Mouse (Mus musculus) gastrocnemius, postnatal 4 days (tissue): ENCODE results near the gene Dpyd. TPM values are rescaled to one million over a fixed set of nuclear protein-coding genes. Genes with fewer than 3 reads are reported as not detected.

Source experiments
- DNase-seq, 2 experiments: peaks; one replicate each; pipeline ENCODE4 v3.0.0; 2021 to 2022; ENCODE audit warnings: low spot score in 2 of 2, mixed read lengths in 2 of 2
- total RNA-seq, 2 experiments: library from RNA; stranded (reverse); gene quantifications; 2 replicates each; pipeline ENCODE4 v1.2.3; 2021

Gene Dpyd
- total RNA-seq, 2 experiments from 2014 or later, result 6.6 to 7.0 TPM

DNA sequence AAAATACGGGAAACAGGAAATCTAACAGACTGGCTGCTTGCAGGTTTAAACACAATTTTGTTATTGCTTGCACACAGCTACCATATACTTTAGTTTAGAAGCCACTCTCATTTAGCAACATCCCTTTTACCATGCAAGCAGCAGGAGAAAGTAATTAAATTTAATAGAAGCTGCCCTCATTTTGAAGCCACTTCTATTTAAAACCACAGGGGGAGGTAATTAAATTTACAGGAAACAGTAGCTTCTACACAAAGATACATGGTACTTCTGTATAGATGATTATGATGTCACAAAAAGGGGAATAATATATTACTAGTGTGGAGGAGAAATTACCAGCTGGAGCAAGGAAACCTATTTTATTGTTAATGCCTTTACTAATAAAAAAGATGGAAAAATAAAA is 113.5 kb downstream of the Dpyd start:
- no peak for DNase-seq

DNA sequence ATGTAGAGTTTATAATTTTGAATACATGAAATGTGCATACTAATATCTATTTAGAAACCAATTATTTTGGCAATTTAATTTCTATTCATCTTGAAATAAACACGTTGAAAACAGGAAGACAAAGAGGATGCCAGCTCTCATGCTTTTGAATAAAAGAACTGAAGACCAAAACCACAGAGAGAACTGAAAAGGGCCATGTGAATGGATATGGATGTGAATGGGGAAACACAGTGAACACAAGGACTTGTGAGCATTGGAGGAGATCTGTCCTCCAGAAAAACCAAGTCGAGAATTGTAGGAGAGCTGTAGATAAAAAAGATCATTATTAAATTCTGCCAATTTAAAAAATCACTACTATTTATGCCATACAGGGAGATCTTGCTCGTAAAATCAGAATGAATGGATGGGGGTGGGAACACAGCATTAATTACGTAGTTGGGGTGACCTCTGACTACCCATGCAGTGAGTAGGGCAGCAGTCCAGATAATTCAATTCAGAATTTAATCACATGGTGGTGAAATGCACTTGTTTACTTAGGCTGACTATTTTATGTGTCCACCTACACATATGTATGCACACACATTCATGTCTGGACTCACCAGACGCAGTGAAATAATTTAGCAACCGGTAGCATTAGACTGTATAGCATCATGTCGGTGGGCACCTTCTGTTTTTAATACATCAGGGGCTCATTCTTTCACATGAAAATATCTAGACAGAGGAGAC is 114.3 kb downstream of the Dpyd start:
- DNase-seq, result no peak

DNA sequence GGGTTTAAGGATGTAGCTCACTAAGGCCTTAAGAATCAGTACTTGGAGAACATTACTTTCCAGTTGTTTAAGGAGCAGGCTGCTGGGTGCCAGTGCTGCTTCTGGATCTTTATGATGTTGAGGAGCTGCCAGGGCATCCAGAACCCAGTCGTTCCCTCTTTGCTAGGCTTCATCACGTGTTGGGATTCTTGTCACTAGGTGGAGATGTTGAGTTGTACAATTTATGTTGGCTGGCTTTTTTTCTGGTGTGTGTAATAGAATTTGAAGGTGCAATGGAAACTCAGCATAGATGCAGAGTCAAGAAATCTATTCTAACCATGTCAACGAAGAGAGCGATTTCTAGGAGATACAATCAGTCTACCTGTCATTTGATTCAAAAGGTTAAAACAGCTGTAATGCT is 118.9 kb downstream of the Dpyd start:
- DNase-seq, result no peak

DNA sequence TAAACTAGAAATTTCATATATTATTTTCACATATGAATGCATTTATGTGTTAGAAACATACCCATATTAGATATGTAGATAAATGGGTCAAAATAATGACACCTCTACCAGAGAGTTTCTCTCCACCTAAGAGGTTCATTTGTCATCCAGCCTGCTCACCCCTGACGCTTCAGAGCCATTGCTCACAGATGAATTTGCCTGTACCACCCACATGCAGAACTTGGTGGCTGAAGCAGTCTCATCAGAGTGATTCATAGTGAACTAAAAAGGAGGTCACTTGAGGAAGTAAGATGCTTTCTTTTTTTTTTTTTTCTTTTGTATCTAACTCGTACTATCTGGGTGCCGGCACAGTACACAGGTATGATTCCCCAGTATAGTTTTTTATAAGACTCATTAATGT is 188.3 kb downstream of the Dpyd start:
- no peak for DNase-seq

DNA sequence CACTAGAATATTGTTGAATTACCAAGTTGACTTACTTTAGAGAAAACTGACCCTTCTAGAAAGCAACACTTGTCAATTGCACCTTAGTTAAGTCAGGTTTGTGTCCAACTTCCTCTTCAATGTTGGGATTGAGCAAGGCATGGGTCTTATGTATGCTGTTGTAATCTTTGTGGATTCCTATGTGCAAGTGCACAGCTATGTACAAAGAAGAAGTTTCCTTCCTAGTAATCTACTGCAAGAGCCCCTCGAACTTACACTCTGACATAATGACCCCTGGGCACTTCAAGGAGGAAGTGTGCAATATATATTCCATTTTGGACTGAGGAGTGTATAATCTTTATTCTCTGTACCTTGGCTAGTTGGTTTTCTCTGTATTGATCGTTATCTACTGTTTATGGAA is 191.7 kb downstream of the Dpyd start:
- no peak for DNase-seq

DNA sequence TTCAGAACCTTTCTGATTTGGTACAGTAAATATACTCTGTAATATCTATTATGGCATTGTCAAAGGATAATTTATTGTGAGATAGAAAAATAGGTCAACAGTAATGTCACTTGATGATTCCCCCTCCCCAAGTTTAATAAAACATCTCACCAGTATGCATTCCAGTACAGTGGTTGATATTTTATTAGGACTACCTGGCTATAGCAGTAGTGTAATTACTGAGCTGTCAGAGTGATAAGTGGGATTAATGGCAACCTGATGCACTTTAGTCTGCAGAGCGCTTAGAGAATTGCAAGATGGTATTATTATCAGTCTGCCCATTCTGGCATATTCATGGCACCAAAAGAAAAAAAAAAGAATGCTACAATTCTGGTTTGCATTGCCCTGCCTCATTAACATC is 194.2 kb downstream of the Dpyd start:
- no peak for DNase-seq

DNA sequence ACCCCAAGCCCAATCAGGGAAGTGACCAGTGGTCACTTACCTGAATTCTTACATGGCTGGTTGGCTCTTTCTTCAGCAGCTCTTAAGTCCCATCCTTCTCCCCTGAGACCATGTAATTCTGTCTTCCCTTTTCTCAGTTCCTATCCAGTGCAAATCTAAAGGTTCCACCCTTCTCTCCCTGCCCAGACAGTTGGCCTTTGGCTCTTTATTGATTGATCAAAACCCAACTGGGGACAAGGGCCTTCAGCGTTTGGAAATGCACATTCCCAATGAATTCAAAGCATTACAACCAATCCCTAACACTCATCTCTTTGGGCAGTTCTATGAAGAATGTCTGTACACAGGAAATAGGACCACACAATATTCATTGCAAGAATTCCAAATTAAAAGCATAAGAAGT is 251.0 kb downstream of the Dpyd start:
- DNase-seq, result no peak

DNA sequence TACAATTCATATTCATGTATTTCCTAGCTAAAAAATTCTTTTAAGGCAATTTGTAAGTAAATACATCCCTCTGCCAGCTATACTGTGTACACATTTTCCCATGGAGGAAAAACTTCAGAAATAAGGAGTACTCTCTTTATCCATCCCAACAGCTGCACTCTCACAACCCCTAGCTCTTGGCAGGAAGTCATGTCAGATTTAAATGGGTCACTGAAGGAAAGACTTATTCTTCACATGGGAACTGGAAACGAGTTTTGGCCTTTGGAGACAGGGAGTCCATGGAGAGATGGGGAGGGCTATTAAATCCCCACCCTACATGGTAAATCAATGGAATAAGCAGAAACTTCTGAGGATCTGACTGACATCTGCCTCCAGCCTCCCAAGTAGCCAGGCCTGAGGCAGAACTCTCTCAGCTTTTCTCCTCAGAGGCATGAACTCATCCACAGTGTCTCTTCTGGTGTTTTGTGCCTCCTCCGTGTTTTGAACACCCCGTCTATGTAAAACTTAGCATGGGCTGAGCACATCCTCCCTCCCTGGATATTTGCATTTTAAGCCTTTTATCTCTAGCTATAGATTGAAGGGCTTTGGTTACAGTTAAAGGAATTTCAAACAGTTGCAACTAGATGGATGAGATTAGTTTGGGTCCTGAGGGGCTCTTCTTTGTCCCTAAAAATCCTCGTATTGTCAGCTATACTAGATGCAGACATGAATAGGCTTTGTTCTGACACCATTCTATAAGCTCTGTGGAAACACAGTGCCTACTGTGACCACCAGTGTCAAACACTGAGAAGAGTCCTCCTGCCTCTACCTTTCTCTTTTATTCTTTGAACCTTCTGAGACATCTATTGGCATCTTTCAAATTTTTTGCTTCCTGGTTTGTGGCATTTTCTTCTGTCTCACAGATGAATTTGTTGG is 288.9 kb downstream of the Dpyd start:
- no peak for DNase-seq

DNA sequence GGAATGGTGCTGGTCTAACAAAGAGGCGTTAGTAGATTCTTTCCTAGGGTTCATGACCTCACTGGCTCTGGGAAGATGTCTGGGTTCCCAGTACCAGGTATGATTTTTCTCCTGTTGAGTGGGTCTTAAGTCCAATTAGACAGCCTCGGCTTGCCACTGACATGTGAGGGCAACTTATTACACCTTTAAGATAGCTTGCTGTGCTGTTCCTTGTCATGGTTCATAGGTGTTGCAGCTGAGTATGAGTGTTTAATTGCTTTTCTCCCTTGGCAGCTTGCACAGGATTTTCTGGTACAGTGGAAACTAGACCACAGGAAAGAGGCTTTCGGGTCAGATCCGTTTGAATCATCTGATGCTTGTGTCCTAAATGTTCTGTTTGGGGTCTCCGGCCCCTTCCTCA is 290.8 kb downstream of the Dpyd start:
- DNase-seq, result no peak

DNA sequence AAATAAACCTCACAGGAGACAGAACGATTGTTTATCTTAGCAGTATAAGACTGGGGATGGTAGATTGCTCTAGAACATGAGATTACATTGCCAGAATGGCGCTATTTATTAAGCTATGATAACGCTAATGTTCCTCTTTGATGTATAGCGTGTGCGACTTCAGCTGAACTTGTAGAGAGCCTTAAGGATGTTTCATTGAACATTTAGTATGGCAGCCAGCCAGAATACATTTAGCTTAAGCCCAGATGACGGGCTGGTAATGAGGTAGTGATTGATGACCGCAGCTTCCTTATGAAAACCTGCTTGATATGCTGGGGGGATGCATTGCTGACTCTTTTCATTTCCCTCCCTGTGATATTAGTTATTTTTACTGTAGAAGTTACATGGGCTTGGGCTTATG is 293.5 kb downstream of the Dpyd start:
- no peak for DNase-seq

DNA sequence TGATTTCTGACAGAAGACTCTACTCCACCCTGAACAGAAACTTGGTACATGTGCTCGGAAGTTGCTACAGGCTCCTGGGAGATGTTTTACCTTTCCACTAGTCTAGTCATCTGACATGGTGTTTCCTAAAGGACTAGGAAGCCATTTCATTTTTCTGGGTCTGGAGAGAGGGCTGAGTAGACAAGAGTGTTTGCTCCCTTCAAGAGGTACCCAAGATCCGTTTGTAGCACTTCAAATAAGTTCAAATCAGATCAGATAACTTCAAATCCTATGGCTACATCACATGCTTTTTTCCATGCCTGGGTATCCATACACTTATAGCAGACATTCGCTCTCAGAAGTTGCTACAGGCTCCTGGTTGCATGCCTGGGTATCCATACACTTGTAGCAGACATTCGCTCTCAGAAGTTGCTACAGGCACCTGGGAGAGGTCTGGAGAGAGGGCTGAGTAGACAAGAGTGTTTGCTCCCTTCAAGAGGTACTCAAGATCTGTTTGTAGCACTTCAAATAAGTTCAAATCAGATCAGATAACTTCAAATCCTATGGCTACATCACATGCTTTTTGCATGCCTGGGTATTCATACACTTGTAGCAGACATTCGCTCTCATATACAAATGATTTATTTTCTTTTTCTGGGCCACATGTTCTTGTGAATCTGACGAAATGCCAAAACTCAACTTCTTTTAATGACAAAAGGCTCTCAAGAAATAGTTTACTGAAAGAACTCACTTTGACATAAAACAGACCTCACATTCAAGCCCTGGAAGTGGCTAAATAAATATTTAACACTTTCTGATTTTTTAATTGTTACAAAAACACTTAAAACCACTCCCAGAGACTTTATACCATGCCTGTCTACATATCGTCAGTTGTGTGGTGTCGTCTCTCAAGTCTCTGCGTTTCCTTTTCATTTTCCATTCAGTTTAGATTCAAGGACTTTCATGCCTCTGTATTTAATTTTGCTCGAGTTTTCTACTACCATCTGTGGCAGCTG is 307.5 kb downstream of the Dpyd start:
- DNase-seq, result no peak

DNA sequence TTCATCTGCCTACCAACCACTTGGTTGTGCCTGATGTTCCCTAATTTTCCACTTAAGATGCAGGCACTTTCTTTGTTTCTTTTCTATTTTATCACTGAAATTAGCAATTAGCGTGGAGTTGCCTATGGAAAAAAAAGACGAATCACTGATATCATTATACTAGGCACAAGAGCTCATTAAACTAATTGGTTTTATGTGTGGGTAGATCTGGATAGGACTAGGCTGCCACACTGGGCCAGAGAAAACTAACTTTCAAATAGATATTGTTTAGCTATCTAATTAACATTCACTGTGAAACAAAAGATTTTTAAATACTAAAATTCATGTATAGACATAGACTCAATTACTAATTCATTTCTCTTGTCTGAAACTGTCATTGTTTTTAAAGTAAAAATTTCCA is 313.9 kb downstream of the Dpyd start:
- no peak for DNase-seq

DNA sequence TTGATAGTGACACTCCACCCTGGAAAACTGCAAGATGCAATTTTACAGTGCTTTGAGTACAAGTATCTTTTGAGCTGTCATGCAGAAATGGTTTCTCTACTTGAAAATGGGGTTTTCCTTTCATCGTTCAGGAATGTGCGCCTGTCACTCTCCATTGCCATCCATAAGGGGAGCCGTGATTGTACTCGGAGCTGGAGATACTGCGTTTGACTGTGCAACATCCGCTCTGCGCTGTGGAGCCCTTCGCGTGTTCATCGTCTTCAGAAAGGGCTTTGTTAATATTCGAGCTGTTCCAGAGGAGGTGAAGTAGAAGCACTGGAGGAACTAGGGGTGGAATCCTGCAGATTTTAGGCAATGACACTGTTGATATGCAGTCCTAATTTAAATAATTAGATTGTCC is 337.1 kb downstream of the Dpyd start:
- DNase-seq, result no peak

DNA sequence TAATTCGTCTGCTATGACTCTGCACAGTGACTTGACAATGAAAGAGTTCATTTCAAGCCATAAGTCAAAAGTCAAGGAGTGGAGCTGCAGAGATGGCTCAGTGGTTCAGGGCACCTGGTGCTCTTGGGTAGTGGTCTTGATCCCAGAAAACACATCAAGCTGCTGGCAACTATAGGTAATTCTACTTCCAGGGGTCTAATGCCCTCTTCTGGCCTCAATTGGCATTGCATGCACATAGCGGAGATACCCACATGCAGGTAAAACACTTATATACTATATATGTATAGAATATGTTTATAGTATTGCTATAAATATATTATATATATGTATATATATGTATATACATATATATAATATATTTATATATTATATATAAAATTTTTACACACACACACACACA is 429.4 kb downstream of the Dpyd start:
- no peak for DNase-seq

DNA sequence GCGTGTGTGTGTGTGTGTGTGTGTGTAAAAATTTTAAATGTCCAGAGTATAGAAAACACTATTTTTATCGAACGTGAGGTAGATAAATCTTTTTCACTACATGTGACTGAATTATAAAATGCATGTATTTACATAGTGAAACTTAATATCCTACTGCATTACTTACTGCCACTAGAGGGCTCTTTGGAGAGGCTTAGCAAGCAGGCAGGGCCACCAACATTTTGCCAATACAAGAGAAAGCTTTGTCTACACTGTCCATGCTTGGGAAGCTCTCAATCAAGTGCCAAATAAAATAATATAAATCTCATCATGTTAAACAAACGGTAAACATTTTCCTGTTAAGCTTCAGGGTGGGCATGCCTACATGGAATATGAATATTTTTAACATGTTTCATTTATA is 429.9 kb downstream of the Dpyd start:
- no peak for DNase-seq

DNA sequence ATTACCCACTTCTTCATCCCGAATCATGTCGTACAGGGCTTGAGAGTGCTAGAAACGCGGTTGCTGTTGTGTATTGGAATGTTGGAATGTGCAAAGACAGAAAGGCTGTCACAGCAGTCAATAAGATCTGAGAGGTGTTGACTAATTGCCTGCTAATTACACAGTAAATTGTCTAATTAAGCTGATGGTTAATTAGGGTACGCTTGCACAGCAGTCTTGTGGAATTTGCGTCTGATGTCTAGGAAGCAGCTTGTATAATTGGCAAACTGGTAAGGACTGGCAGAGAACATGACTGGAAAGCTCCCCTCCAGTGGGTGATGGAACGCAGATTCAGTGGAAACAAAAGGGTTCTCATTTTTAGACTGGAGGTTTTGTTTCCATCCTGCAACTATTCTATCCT is 459.3 kb downstream of the Dpyd start:
- DNase-seq, result no peak

DNA sequence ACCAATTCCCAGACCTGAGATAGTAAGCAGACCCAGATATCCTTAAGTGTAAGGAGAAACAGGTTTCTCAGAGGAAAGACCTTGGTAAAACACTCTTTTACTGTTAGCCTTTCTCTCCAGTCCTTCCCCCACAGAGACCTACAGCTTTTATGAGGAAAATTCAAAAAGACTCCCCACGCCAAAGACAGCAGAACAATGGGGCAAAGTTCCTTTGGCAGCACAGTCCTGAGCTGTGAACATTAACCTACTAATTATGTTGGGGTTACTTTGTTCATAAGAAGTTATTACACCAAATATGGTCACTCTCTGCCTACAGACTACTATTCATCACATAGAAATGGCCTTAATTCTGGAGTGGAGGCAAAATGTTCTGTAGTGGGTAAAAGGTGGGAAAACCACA is 480.7 kb downstream of the Dpyd start:
- DNase-seq, result no peak

DNA sequence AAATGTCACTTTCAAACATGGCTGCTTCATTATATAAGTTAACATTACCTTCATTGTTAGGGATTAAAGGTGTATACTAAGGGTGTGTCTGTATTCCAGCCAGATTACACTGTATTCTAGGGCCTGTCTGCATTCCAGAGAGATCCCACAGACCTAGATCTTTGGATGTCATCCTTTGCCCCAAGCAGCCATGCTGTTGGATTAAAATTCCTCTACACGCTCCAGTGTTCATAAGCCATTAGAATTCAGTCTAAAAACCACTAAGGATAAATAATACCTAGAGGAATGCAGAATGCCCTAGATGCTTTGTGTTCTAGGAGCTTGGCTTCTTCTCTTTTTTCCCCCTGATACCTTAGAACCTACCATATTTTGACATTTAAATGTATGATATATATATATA is 494.2 kb downstream of the Dpyd start:
- no peak for DNase-seq

DNA sequence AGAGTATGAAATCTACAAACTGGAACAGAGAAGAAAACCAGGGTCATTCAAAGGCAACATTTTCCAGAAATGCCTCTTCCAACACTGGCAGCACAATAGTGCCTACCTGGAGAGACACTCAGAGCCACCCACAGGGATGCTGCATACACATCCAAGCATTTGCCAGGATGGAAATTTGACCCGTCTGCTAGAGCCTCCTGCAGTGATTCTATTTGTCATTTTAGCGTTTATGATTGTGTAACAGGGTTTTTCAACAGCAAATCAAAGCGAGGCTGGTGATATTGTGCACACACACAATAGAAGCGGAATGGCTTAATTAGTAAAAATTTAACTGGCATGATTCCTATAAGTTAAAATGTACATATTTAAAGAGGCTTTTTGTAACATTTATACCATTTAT is 501.3 kb downstream of the Dpyd start:
- DNase-seq, result no peak

DNA sequence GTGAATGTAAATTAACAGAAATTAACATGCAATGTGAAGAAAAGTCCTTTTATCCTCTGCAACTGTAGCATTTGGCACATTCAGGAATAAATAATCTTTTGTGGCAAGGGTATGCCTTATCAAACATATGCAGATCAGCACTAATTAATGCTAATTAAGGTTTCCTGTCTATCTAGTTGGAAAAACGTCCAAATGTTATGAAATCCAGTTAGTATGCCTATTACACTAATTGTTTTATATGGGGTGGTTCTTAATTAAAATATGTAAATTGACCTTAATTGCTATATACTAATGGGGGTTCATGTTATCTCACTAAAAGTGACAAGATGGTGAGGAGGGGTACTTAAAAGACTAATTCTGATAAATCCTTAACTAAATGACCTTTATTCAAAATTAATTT is 501.7 kb downstream of the Dpyd start:
- DNase-seq, result no peak

DNA sequence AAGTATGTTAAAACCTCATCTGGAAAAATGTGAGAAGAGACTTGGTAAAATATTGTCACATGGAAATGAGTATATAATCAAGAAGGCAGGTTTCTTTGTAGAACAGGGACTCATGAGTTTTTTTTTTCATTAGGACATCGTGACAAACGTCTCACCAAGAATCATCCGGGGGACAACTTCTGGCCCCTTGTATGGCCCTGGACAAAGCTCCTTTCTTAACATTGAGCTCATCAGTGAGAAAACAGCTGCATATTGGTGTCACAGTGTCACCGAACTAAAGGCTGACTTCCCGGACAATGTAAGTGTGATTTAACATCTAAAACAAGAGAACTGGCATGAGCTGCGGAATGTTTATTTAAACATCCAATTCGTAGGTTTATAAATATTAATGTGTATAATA is 502.8 kb downstream of the Dpyd start:
- DNase-seq, result no peak

DNA sequence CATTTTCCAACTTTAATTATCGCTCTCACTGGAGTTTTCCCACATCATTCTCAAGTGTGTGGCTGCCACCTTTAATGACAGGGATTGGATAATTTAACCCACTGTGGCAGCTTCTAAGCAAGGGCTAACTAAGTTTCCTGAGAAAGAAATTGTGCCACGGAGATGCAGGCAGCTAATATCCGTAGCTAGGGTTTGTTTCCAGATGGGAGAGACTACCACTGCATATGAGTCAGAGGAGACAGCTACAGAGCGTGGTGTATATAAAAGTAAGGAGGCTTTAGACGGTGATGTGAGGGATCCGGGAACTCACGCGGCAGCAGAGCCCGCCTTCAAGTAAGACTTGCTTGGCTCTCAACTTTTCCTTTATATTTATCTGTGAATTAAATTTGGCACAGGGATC is 505.3 kb downstream of the Dpyd start:
- no peak for DNase-seq
